Mouse (Mus musculus): ENCODE measurements around the gene Cyyr1. TPM values are rescaled to one million over a fixed set of nuclear protein-coding genes. Genes with fewer than 3 reads are reported as not detected.

Gene Cyyr1
- total and polyA plus RNA-seq, 3 experiments: not detected

DNA sequence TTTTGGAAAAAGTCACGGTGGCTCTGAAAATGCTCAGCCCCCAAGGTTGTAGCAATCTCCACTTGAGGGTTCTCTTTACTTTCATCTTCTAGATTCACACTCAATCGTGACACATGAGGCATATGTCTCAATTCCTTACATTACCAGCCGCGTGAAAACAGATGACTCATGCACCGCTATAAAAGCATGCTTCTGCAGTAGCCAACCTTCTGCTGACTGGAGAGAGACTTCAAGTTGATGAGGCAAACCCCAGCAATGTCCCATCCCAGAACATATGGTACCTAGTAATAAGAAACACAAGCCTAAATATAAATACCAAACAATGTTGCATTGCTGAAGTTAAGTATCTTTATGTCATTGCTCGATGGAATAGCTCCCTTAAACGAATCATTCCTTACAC lies 65.9 kb downstream of the Cyyr1 start:
- dilution Hi-C loops (cut with MboI; ENCODE audit: extremely low pct_ligation_motif_present, extremely low pct_unique_long_range_greater_than_20kb, low sequenced_read_pairs) (no loop called here), in situ Hi-C loops (cut with MboI; ENCODE audit: low pct_ligation_motif_present, low pct_unique_long_range_greater_than_20kb, low sequenced_read_pairs) (no loop called here)
- no peak for TF ChIP-seq MAX (IDR thresholded peaks at IDR 0.05; ENCODE audit: low read length)
- no peak for TF ChIP-seq POLR2A (IDR thresholded peaks at IDR 0.05; ENCODE audit: low read depth, low read length)
- TF ChIP-seq BHLHE40 (IDR thresholded peaks at IDR 0.05; ENCODE audit: low read depth, low read length): no peak
- TF ChIP-seq RCOR1 (conservative IDR thresholded peaks at IDR 0.05; ENCODE audit: low read depth, low read length): no peak
- TF ChIP-seq MEF2A (IDR thresholded peaks at IDR 0.05; ENCODE audit: borderline replicate concordance, low read depth, low read length): no peak
- no peak for TF ChIP-seq ZC3H11A (IDR thresholded peaks at IDR 0.05; ENCODE audit: low read depth, low read length)
- TF ChIP-seq NRF1 (IDR thresholded peaks at IDR 0.05; ENCODE audit: low read depth, low read length): no peak
- TF ChIP-seq ZMIZ1 (IDR thresholded peaks at IDR 0.05; ENCODE audit: low read depth, low read length): no peak
- TF ChIP-seq NELFE (IDR thresholded peaks at IDR 0.05; ENCODE audit: low read depth, low read length): no peak
- TF ChIP-seq EP300 (IDR thresholded peaks at IDR 0.05; ENCODE audit: low read length): no peak
- TF ChIP-seq JUND (conservative IDR thresholded peaks at IDR 0.05; ENCODE audit: low read depth, low read length): no peak
- no peaks in the 10 kb centered on the region; a peak in 1 of 4 replicates for H3K4me1 ChIP-seq (ENCODE audit: control insufficient read depth in 1 of 2, insufficient read depth in 2 of 2)
- no peaks in the 10 kb centered on the region for H3K9me3 ChIP-seq (replicated peaks; ENCODE audit: low read length)
- no peaks in the 10 kb centered on the region for H3K79me2 ChIP-seq (replicated peaks; ENCODE audit: control insufficient read depth, extremely low read depth, insufficient read depth, poor library complexity, severe bottlenecking)
- no peak for DNase-seq (ENCODE audit: extremely low read depth)
- no peak overlapping the region for H3K4me2 ChIP-seq (ENCODE audit: insufficient read depth, low read depth, poor library complexity, severe bottlenecking)
- H3K36me3 ChIP-seq (replicated peaks in 1 of 2; ENCODE audit: control insufficient read depth in 1 of 2, insufficient read depth in 1 of 2, low read length in 1 of 2): no peaks in the 10 kb centered on the region
- no peak overlapping the region for H3K9ac ChIP-seq (ENCODE audit: insufficient read depth, low read depth)
- H3K27me3 ChIP-seq (replicated peaks): no peaks in the 10 kb centered on the region
- H3K27ac ChIP-seq (ENCODE audit: insufficient read depth, low read depth): no peak overlapping the region
- H3K4me3 ChIP-seq (replicated peaks in 1 of 3; ENCODE audit: low read depth in 2 of 3, low read length in 2 of 3, poor library complexity in 1 of 3): no peak overlapping the region

DNA sequence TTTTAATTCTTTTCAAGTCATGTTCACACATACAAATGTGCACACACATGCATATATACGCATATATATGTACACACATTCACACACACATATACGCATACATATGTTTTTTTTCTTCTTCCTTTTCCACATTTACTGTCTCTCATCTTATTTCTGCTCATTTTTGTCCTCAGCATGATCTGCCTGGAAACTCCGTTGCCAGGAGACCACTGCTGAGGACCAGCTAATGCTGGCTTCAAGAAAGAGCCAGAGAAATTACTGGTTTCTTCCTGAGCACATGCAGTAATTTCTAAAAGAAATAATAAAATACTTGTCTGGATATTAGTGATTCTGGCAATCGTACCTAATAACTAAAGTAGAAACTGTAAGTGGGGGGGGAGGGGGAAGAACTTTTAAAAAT lies 68.6 kb downstream of the Cyyr1 start:
- Histone ChIP-seq H3K4me1 (ENCODE audit: control insufficient read depth in 1 of 2, insufficient read depth in 2 of 2) (no peaks in the 10 kb centered on the region; a peak in 1 of 4 replicates), H3K27me3 (replicated peaks) (no peaks in the 10 kb centered on the region), H3K4me3 (replicated peaks in 1 of 3; ENCODE audit: low read depth in 2 of 3, low read length in 2 of 3, poor library complexity in 1 of 3) (no peak overlapping the region), H3K9me3 (replicated peaks; ENCODE audit: low read length) (no peaks in the 10 kb centered on the region), H3K9ac (ENCODE audit: insufficient read depth, low read depth) (no peak overlapping the region), H3K79me2 (replicated peaks; ENCODE audit: control insufficient read depth, extremely low read depth, insufficient read depth, poor library complexity, severe bottlenecking) (no peaks in the 10 kb centered on the region), H3K36me3 (replicated peaks in 1 of 2; ENCODE audit: control insufficient read depth in 1 of 2, insufficient read depth in 1 of 2, low read length in 1 of 2) (no peaks in the 10 kb centered on the region), H3K27ac (ENCODE audit: insufficient read depth, low read depth) (no peak overlapping the region), H3K4me2 (ENCODE audit: insufficient read depth, low read depth, poor library complexity, severe bottlenecking) (no peak overlapping the region)
- no peak for DNase-seq (ENCODE audit: extremely low read depth)
- in situ Hi-C loops (cut with MboI; ENCODE audit: low pct_ligation_motif_present, low pct_unique_long_range_greater_than_20kb, low sequenced_read_pairs) (no loop called here), dilution Hi-C loops (cut with MboI; ENCODE audit: extremely low pct_ligation_motif_present, extremely low pct_unique_long_range_greater_than_20kb, low sequenced_read_pairs) (no loop called here)
- TF ChIP-seq MYC (IDR thresholded peaks at IDR 0.05; ENCODE audit: low read depth, low read length): no peak
- TF ChIP-seq CHD2 (IDR thresholded peaks at IDR 0.05; ENCODE audit: low read length): no peak
- no peak for TF ChIP-seq RCOR1 (conservative IDR thresholded peaks at IDR 0.05; ENCODE audit: low read depth, low read length)
- no peak for TF ChIP-seq JUN (IDR thresholded peaks at IDR 0.05; ENCODE audit: insufficient read depth, low read depth, low read length)
- TF ChIP-seq ZNF384 (IDR thresholded peaks at IDR 0.05; ENCODE audit: low read depth, low read length): no peak
- no peak for TF ChIP-seq PAX5 (IDR thresholded peaks at IDR 0.05; ENCODE audit: low read length)
- TF ChIP-seq KAT2A (IDR thresholded peaks at IDR 0.05; ENCODE audit: insufficient replicate concordance, low read length): no peak
- TF ChIP-seq GABPA (IDR thresholded peaks at IDR 0.05; ENCODE audit: insufficient replicate concordance, low read depth, low read length): no peak
- TF ChIP-seq CHD1 (IDR thresholded peaks at IDR 0.05; ENCODE audit: low read depth, low read length): no peak
- TF ChIP-seq TCF12 (IDR thresholded peaks at IDR 0.05; ENCODE audit: low read depth, low read length): no peak
- no peak for TF ChIP-seq POLR2AphosphoS2 (IDR thresholded peaks at IDR 0.05; ENCODE audit: low read depth, low read length)
- no peak for TF ChIP-seq E2F4 (IDR thresholded peaks at IDR 0.05; ENCODE audit: insufficient replicate concordance, low read depth, low read length)
- no peak for TF ChIP-seq BHLHE40 (IDR thresholded peaks at IDR 0.05; ENCODE audit: low read depth, low read length)
- no peak for TF ChIP-seq SMC3 (IDR thresholded peaks at IDR 0.05; ENCODE audit: low read depth, low read length)
- TF ChIP-seq MAZ (IDR thresholded peaks at IDR 0.05; ENCODE audit: low read depth, low read length): no peak

Data from CH12.LX (cell line).